Mouse (Mus musculus) hematopoietic stem cell, adult 5-6 weeks (primary cell): ENCODE results near the gene Igsf11. TPM values are rescaled to one million over a fixed set of nuclear protein-coding genes. Genes with fewer than 3 reads are reported as not detected.

Experiments
- ATAC-seq, 2 experiments: fragments of 125-278 bp in 1 of 2; replicated peaks in 1 of 2; 2 replicates each; pipeline ENCODE4 v1.8.0; 2016 to 2017; ENCODE audit warnings: inconsistent platforms in 2 of 2, mild to moderate bottlenecking in 2 of 2, moderate number of reproducible peaks in 2 of 2, low read depth in 1 of 2, moderate TSS enrichment in 1 of 2; ENCODE audit not compliant: low FRiP score in 2 of 2, poor library complexity in 2 of 2, severe bottlenecking in 2 of 2, insufficient read depth in 1 of 2, low TSS enrichment in 1 of 2
- total RNA-seq: library from RNA; stranded (forward); fragments of 172-1452, 232-1000 nt; gene quantifications from 2 replicates; pipeline ENCODE4 v1.2.3, GENCODE M21; 2017

Igsf11 gene
- 0.10 TPM in 1 of 2 replicates, not detected in the other for total RNA-seq

GRCm38 (mm10) chr16:38892371-38892770, at the start of gene Igsf11:
Gene Igsf11 (plus strand): TSS chr16:38892671.
- ATAC-seq, result no peak

GRCm38 (mm10) chr16:38858120-38858749, 34.2 kb upstream of the Igsf11 start:
- ATAC-seq, result no peak

- ATAC-seq, result no peak
These were observed 31.9 kb upstream of the Igsf11 start for GRCm38 (mm10) chr16:38860548-38860947.

- ATAC-seq, result no peak
These were observed 28.1 kb upstream of the Igsf11 start for GRCm38 (mm10) chr16:38864358-38864757.

- no peak for ATAC-seq
These were observed 19.2 kb upstream of the Igsf11 start for GRCm38 (mm10) chr16:38873231-38873630.

- no peak for ATAC-seq
These were observed 18.0 kb upstream of the Igsf11 start for GRCm38 (mm10) chr16:38874481-38874880.

GRCm38 (mm10) chr16:38898816-38899425, 6.5 kb downstream of the Igsf11 start:
- ATAC-seq, result no peak

- ATAC-seq, result no peak
These were observed 7.6 kb downstream of the Igsf11 start for GRCm38 (mm10) chr16:38900024-38900423.

- ATAC-seq, result peak; percentile 98 to 99
These were observed 9.8 kb downstream of the Igsf11 start for GRCm38 (mm10) chr16:38902111-38902778.

GRCm38 (mm10) chr16:38903020-38903419, 10.5 kb downstream of the Igsf11 start:
- no peak for ATAC-seq

GRCm38 (mm10) chr16:38904202-38904601, 11.7 kb downstream of the Igsf11 start:
- no peak for ATAC-seq

- no peak for ATAC-seq
These were observed 13.4 kb downstream of the Igsf11 start for GRCm38 (mm10) chr16:38905911-38906310.

GRCm38 (mm10) chr16:38908304-38908703, 15.8 kb downstream of the Igsf11 start:
- ATAC-seq, result no peak

GRCm38 (mm10) chr16:38909506-38909905, 17.0 kb downstream of the Igsf11 start:
- no peak for ATAC-seq

GRCm38 (mm10) chr16:38910088-38910487, 17.6 kb downstream of the Igsf11 start:
- no peak for ATAC-seq

- ATAC-seq, result no peak
These were observed 23.0 kb downstream of the Igsf11 start for GRCm38 (mm10) chr16:38915451-38915850.

GRCm38 (mm10) chr16:38916053-38916786, 23.7 kb downstream of the Igsf11 start:
- no peak for ATAC-seq

- ATAC-seq, result no peak
These were observed 24.4 kb downstream of the Igsf11 start for GRCm38 (mm10) chr16:38916885-38917284.
